Mouse (Mus musculus) G1E-ER4 (cell line): ENCODE measurements around the gene Samd3. TPM values are rescaled to one million over a fixed set of nuclear protein-coding genes. Genes with fewer than 3 reads are reported as not detected.

Experiments used
- GATA1 ChIP-seq: IDR thresholded peaks from one replicate; pipeline ENCODE4 v1.8.0; 2012; ENCODE audit warnings: low read length, inconsistent platforms
- polyA plus RNA-seq: library from polyadenylated mRNA; stranded (reverse); fragments of >175 nt; gene quantifications from 2 replicates; pipeline ENCODE4 v1.2.3, GENCODE M21; 2012

Gene Samd3
- polyA plus RNA-seq, 1 experiment = not detected

- TF ChIP-seq GATA1 = no peak
These were observed 34.4 kb downstream of the Samd3 start for GRCm38 (mm10) chr10:26263744-26264459.

- TF ChIP-seq GATA1 = no peak
These were observed 45.9 kb downstream of the Samd3 start for GRCm38 (mm10) chr10:26275414-26275813.

GRCm38 (mm10) chr10:26280009-26280408 lies 50.5 kb downstream of the Samd3 start:
- no peak for TF ChIP-seq GATA1

- no peak for TF ChIP-seq GATA1
These were observed 57.6 kb downstream of the Samd3 start for GRCm38 (mm10) chr10:26287136-26287535.

- no peak for TF ChIP-seq GATA1
These were observed 67.7 kb downstream of the Samd3 start for GRCm38 (mm10) chr10:26297200-26297599.

GRCm38 (mm10) chr10:26297626-26298025 lies 68.1 kb downstream of the Samd3 start:
- no peak for TF ChIP-seq GATA1

GRCm38 (mm10) chr10:26302336-26302735 lies 72.8 kb downstream of the Samd3 start:
- TF ChIP-seq GATA1 = no peak

- no peak for TF ChIP-seq GATA1
These were observed 74.0 kb downstream of the Samd3 start for GRCm38 (mm10) chr10:26303485-26303884.

GRCm38 (mm10) chr10:26314327-26314726 lies 84.8 kb downstream of the Samd3 start:
- no peak for TF ChIP-seq GATA1

- no peak for TF ChIP-seq GATA1
These were observed 91.2 kb downstream of the Samd3 start for GRCm38 (mm10) chr10:26320679-26321078.

Other genes starting within 250 kb of the Samd3 start
- gene Gm9767, start 151.5 kb upstream of the Samd3 start, polyA plus RNA-seq = not detected in 2 replicates
- gene Tmem200a, start 150.7 kb upstream of the Samd3 start, polyA plus RNA-seq = not detected in 2 replicates
- gene L3mbtl3, start 146.3 kb downstream of the Samd3 start, polyA plus RNA-seq = not detected in 2 replicates